21 mouse cellular contexts compared by ENCODE assay signal in genomic region chr10:18113473-18114093, GRCm38 (mm10). TPM values are rescaled to one million over a fixed set of nuclear protein-coding genes. Genes with fewer than 3 reads are reported as not detected.
DNase-seq lines count a peak whose midpoint lies in the region; ATAC-seq lines count a peak whose summit lies in the region.
"Had no signal": no experiment of that assay in that cellular context is flagged by ENCODE, and none has a peak within 500 bp of the region (broad histone marks: within the 10 kb centered on the region; RNA-seq: fewer than 3 reads in every experiment).

No protein-coding gene starts in this region.

- ATAC-seq in granulocyte monocyte progenitor cell, adult 5-6 weeks (replicated peaks; ENCODE audit: poor library complexity, severe bottlenecking): peak; percentile 86
- peak; percentile 83 for ATAC-seq in megakaryocyte progenitor cell, adult 5-6 weeks (replicated peaks; ENCODE audit: poor library complexity)
- ATAC-seq: CD4-positive, CD25-positive, alpha-beta regulatory T cell, adult 4 months; forebrain, embryonic 13.5 days; forebrain, embryonic 16.5 days; hindbrain, embryonic 16.5 days; intestine, embryonic 15.5 days had no signal

- DNase-seq in R1 (ENCODE audit: low read depth, low spot score) (peak; percentile 17), adipocyte (ENCODE audit: low spot score) (no peak)
- DNase-seq in ovary, adult 18-20 months (ENCODE audit: low spot score): no peak
- no peak for DNase-seq in kidney, postnatal 14 days
- DNase-seq: adrenal gland, adult 2 months; adrenal gland, postnatal 14 days; cerebellum, adult 11 months; cerebellum, adult 2 months; cerebellum, adult 9-11 months; cerebellum, postnatal 25 days; embryo, embryonic 11 days; gastrocnemius, postnatal 10 days; gastrocnemius, postnatal 36 days; heart, adult 11 months had no signal

RNA-seq across cellular contexts. Expression of gene Reps1, which starts 57.9 kb away (rescaled TPM):
- total RNA-seq in granulocyte monocyte progenitor cell, adult 5-6 weeks (2014; fragmentation: Nextera tagmentation): 55.7 and 61.4 TPM in 2 replicates
- total RNA-seq in granulocyte monocyte progenitor cell, adult 5-6 weeks (2017): 39.0 and 59.0 TPM in 2 replicates
- total RNA-seq in megakaryocyte progenitor cell, adult 5-6 weeks (2015): 76.9 and 86.2 TPM in 2 replicates
- 39.2 and 47.2 TPM in 2 replicates for total RNA-seq in megakaryocyte progenitor cell, adult 5-6 weeks (2017)
